Mouse (Mus musculus) frontal cortex, postnatal 36 days (tissue): ENCODE data around the gene Il4ra.

Source experiments
- DNase-seq, 2 experiments: peaks; one replicate each; pipeline ENCODE4 v3.0.0; 2022; ENCODE audit warnings: low spot score in 2 of 2

The Il4ra gene

DNA sequence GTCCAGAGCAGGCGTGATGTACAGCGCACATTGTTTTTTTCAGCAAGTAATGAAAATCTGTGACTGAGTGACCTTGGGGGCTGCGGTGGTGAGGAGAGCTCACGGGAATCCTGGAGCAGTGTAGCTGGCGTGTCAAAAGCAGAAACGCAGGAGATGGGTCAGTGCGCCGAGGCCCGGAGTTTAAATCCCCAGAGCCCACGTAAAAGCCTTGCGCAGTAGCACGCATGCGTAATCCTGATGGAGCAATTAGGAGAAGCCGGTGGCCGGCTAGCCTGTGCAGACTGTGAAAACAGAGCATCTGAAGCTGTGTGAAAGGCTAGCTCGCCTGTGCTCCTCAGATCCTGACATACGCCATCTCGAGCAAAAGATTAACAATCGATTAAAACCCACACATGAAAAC lies 20.0 kb downstream of the Il4ra start:
- DNase-seq, result no peak

DNA sequence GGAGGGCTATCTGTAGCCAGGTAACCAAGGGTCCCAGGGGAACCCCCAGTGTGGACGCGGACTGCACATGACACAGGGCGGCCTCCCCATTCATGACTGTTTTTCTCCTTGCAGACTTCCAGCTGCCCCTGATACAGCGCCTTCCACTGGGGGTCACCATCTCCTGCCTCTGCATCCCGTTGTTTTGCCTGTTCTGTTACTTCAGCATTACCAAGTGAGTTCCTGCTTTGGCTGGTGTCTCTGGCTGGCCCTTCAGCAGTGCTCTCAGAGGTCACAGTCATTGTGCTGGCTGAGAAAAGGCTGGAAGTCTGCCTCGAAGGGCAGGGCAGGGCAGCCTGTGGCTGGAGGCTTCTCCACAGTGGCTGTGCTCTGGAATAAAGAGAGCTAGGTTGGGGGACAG lies 20.8 kb downstream of the Il4ra start:
- DNase-seq, result no peak

DNA sequence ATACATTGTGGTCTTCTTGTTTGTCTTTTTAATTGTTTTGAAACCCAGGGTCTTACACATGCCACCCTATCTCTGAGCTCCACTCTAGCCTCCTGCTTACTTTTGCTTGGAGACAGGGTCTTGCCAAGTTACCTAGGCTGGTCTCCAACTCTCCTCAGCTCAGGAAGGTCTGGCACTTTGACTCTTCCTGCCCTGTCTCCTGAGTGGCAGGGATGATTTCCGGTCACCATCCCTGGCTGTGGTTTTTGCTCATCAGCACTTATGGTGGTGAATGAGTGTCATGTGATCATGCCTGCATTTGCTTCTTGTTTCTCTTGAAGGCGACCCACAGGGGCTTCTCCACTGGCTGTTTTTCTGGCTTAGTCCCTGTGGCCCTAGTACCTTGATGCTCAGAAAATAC lies 21.9 kb downstream of the Il4ra start:
- no peak for DNase-seq

DNA sequence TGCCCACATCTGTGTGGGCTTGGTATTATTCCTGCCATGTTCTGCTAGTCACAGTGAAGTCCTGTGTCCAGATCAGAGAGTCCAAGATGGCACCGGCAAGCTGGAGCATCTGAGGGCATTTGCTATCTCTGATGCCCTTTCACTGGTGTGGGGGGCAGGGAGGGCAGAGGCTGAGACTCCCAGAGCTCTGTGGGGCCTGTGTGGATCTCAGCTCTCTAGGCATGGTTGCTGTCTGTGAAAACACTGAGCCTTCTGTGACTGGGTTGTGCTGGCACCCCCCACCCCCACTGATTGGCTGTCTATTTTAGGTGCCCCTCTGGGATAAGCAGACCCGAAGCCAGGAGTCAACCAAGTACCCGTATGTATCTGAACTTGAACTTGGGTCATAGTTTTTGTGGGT lies 22.9 kb downstream of the Il4ra start:
- DNase-seq, result no peak

DNA sequence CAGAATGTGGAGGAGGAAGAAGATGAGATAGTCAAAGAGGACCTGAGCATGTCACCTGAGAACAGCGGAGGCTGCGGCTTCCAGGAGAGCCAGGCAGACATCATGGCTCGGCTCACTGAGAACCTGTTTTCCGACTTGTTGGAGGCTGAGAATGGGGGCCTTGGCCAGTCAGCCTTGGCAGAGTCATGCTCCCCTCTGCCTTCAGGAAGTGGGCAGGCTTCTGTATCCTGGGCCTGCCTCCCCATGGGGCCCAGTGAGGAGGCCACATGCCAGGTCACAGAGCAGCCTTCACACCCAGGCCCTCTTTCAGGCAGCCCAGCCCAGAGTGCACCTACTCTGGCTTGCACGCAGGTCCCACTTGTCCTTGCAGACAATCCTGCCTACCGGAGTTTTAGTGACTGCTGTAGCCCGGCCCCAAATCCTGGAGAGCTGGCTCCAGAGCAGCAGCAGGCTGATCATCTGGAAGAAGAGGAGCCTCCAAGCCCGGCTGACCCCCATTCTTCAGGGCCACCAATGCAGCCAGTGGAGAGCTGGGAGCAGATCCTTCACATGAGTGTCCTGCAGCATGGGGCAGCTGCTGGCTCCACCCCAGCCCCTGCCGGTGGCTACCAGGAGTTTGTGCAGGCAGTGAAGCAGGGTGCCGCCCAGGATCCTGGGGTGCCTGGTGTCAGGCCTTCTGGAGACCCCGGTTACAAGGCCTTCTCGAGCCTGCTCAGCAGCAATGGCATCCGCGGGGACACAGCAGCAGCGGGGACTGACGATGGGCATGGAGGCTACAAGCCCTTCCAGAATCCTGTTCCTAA lies 24.0 kb downstream of the Il4ra start:
- no peak for DNase-seq

DNA sequence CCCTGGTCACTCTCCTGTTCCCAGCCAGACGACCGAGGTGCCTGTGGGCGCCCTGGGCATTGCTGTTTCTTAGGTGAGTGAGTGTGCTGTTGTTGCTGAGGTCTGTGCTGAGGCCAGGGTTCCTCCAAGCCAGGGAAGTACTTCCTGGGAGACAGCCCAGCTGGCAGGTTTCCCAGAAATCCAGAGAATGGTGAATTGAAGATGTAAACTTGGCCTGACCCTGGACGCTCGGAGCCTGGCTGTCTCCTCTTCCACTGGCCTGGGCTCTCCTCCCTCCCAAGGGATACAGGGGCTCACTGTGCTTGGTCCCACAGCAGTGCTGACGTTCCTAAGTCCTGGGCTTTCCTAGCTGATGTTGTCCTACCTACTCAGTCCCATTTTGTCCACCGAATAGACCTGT lies 25.1 kb downstream of the Il4ra start:
- DNase-seq, result no peak

DNA sequence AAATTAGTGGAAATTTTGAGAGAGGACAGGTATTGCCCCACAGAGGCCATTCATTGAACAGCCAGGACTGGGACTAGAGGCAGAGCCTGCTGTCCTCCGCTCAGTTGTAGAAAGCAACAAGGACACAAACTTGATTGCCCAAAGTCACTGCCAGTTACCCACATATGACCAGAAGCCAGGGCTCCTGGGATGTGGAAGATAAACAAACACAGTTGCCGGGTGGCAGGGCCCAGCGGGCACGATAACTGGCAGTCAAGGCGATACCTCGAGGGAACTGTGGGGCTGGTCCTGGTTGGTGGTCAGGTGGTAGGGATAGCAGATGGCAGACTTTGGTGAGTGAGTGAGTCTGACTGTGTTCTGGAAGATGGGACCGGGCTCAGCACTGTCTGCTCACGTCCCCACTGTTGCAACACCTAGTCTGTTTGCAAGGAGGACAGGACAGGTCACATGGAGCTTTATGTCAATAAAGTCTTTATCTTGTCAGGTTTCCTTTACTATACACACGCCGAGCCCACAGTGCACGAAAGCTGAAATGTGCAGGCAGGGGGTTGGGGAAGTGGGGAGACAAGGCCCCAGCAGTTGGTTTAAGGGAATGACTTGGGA lies 25.7 kb downstream of the Il4ra start:
- DNase-seq, result no peak

DNA sequence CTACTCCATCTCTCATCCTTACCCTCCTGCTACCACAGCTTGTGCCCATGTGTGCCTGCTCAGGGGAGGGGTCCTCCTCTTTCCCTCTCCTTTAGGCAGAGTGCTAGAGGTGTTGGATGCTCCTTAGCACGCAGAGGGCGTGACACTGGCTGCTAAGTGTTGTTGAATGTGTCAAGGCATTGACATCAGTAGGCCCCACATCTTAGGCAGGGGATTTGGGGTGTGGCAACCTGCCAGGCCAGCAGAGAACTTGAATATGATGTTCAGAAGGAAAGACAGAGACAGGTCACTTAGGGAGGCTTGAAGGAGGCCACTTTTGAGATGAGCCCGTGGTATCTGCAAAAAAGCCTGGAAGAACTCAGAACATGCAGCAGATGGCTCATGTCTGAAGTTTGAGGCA lies 26.2 kb downstream of the Il4ra start:
- DNase-seq, result no peak

DNA sequence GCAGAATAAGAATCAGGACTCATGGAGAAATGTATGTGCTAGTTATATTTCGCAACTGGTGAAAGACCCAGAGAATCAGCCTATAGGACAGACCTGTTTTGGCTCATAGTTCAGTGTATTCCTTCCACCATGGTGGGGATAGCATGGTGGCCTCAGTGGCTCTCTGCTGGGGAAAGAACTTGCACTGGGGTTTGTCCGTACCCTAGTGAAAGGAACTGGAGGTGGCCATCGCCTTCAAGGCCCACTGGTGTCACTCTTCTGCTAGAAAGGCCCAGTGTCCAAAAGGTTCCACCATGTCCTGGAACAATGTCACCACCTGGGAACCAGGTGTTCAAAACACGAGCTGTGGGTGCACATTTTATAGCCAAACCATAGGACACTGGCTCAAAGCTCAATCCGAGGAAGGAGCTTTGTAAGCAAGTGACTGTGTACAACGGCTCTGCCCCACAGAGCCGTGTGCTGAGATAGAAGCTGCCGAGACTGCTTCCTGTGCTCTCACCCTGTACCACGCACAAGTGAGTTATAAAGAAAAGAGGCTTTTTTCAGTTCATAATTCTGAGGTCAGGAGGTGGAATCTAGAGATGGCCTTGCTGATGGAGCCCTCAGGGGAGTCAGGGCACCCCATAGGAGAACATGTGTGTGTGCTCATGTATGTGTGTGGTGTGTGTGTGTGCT lies 27.8 kb downstream of the Il4ra start:
- DNase-seq, result no peak

DNA sequence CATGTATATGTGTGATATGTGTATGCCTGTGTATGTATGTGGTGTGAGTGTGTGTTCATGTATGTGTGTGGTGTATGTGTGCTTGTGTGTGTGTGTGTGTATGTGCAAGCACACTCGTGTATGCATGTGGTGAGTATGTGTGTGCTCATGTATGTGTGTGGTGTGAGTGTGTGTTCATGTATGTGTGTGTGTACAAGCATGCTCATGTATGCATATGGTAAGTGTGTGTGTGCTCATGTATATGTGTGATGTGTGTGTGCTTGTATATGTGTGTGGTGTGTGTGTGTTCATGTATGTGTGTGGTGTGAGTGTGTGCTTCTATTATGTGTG lies 28.3 kb downstream of the Il4ra start:
- no peak for DNase-seq

DNA sequence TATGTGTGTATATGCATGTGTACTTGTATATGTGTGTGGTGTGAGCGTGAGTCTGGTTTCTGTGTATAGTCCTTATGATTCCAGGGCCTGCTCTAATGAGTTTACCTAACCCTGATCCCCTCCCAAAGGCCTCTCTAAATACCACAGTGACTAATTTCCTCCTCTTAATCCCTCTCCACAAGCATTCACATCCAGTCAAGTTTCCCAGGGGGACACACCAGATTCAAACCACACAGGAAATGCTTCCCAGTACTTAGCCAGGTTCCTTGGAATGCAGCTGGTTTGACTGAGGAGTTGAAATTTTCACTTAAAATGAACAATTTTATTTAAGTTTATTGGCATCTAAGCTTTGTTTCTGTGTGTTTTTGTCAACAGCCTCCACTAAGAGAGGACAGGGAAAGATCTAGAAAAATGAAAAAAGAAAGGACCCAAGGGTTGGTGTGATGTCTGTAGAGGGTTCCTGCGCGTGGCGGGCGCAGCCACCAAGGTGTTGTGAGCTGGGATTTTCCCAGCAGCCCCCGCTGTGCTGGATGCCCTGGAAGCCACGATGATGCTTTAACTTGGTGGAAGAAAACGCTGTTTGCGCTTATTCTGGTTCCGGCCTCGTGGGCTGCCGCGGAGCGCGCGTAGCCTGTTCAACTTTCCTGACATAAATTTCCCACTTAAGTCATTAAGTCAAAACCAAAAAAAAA lies 28.9 kb downstream of the Il4ra start:
- no peak for DNase-seq

DNA sequence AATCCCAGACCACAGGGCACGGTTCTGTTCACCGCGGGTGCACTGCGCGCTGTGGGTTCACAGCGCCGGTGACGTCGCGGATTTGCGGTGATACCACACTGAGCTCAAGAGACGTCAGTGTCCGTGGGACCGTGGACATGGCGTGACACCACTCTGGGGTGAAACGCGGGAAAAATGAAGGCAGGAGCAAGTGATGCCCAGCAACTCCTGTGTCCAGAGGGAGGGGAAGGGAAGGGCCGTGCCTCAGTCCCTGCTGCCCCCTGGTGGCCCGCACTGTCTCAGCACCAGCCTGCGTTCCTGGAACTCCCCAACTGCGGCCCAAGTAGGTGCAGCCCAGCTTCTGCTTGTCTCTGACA lies 29.4 kb downstream of the Il4ra start:
- DNase-seq, result peak; percentile 88 to 91

DNA sequence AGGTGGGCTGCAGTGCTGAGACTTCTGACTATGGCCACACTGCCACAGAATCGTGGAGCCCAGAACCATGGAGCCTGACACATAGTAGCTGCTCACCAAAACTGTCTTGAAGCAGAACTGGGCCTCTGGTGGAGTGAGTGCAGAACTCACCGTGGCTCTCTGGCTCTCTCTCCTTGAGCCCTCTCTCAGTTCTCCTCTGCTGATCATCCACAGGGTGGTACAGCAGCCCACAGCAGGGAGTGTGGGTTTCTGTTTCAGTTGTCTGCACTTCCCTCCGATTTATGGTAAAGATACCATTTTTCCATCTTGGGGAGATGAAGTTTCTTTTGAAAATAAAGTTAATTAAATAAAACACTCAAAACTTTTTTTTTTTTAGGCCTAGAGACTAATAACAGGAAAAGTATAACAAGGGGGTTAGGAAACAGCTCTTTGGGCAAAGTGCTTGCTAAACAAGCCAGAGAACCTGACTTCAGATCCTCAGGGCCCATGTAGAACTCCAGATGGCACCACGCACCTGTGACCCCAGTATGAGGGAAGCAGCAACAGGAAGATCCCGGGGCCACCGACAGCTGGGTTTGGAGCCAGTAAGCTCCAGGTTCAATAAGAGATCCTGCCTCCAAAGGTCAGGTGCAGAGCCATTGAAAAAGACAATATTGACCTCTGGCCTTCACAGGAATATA lies 31.5 kb downstream of the Il4ra start:
- no peak for DNase-seq

DNA sequence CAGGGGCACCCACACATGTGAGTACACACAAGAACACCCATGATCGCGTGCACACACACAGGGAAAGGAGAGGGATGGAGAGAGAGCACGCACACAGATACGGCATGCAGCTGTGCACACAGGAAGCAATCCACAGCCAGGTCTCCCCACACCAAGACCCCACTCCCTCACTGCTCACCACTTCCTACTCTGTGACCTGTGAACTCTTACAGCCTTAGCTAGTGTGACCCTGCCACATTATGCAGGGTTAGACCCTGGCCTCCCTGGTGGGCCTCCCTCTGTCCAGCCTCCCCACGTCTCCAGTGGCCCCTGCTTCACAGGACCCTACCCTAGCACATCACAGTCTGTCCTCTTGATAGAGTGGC lies 32.1 kb downstream of the Il4ra start:
- no peak for DNase-seq

DNA sequence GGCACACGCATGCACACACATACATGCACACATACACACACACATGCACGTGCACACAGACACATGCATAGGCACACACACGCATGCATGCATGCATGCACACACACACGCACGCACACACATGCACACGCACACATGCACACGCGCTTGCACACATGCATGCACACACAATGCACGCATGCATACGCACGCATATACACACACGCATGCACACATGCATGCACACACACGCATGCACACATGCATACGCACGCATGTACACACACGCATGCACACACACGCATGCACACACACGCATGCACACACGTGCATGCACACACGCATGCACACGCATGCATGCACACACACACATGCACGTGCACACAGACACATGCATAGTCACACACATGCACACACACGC lies 34.4 kb downstream of the Il4ra start:
- DNase-seq, result no peak

DNA sequence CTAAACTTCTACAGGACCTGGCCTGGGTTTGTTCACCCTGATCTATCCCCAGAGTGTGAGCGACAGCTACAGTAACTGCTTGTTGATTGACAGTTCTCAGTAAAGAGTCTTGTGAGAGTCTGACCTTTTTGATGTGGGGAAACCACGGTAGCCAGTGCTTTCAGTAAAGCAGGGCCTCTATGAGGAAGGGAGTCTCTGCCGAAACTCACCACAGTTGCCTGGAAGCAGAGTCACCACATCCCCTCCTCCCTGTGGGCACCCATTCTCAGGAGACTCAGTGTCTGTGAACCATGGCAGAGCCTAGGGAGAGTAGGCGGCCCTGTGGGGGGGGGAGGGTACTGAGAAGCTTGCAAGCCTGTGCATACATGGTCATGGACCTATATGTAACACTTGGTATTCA lies 36.8 kb downstream of the Il4ra start:
- DNase-seq, result no peak

DNA sequence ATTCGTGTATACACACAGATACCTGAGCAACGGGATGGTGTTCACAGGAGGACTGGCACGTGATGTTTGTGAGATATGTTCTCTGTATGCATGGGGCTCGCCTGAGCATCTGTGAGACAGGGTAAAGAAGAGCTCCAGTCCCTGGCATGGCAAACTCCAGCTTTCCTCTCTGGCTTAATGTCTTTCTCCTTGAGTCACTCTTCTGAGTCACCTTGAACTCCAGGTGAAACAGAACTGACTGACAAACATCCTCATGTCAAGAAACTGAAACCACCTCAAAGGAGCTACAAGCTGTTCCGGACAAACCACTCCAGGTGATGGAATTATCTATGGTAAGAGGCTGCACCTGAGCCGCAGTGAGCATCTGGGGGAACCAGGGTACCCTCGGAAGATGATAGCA lies 38.0 kb downstream of the Il4ra start:
- no peak for DNase-seq

DNA sequence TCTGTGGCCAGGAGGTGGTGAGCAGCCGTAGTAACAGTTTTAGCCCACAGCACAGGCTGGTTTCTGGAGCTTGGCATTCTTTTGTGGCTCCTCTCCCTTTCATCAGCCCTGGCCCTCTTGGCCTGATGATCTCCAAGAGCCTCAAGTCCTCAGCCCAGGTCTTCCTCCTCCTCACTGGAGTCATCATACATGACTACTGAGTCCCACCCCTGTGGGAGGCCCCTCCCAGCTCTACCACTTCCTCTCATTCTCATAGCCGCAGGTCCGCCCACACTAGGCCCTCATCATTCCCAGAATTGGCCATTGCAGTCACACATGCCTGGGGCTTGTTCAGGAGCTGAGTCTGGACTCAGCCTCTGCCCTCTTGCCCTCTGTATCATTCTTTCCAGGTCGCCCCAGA lies 41.9 kb downstream of the Il4ra start:
- DNase-seq, result no peak

DNA sequence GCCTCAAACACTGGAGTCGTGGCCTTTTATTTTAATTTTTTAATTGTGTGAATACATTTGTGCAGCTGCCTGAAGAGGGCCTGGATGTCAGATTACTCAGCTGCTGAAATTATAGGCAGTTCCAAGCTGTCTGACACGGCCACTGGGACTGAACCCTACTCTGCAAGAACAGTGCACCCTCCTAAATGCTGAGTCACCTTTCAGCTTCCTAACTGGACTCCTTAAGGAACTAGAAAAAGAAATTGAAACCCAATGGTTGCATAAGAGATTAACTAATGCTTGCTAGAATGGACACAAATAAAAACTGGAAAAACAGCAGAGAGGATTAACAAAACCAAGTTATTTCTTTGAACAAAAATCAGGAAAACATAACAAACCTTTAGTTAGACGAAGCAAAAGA lies 44.5 kb downstream of the Il4ra start:
- no peak for DNase-seq

DNA sequence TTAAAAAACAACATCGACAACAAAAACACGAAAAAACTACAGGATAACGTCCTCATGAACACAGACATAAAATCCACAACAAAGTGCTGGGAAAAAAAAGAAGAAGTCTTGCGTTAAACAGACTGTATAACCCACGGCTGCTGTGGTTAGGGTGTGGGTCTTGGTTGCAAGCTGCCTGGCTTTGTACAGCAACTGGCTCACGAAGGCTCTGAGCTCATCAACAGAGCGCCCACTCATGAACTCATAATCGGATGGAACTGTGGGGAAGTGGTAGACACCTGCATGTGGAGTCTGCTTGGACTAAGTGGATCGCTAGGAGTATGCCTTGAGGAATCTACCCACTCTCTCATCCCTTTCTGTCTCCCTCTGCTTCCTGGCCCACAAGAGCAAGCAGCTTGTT lies 45.2 kb downstream of the Il4ra start:
- no peak for DNase-seq

DNA sequence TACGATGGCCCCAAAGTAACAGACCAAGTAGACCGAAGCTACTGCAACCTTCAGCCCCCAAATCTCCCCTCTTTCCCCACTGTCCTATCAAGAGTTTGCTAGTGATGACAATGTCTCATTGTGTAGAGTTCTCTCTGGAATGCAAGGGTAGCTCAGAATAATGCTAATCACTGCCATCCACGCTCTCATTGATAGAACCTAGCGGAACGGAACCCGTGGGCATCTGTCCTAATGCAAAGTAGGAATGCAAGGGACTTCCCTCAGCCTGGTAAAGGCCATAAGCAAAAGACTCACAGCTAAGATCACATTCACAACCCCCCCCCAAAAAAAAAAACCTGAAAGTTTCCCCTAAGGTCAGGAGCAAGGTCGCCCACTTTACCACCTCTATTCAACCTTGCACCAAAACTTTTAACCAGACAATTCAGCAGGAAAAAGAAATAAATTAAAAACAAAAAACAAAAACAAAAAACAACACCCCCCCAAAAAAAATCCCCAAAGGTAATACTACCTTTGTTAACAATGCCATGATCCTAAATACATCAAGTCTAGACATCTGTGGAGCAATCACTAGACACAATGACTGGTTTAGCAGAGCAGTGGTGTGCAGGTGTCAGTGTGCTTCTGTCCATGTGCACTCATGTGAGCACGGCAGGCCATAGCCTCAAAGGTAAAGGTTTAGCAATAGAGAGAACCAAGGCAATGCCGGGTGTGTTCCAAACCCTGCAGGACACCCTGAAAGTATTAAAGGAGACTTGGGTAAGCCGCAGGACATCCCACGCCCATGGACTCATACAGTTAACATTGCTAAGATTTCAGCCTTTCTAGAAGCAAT lies 45.8 kb downstream of the Il4ra start:
- DNase-seq, result no peak
